Mouse (Mus musculus): ENCODE results near the gene Zrsr1. TPM values are rescaled to one million over a fixed set of nuclear protein-coding genes. Genes with fewer than 3 reads are reported as not detected.
A peak's percentile ranks its signal among the peaks of the same experiment; 100 is the strongest.

Gene Zrsr1
- polyA plus RNA-seq (2011; ENCODE audit: insufficient read depth, insufficient read length, low replicate concordance, missing spikeins) = 31.7 and 34.0 TPM in 2 replicates

- Histone ChIP-seq H3K4me1 (ENCODE audit: control insufficient read depth, insufficient read depth, low read length) (peaks cover 1% of the 10 kb centered on the region; the same call in 1 of the 2 replicates), H3K27ac (ENCODE audit: control insufficient read depth, insufficient read depth, low read depth, low read length, poor library complexity) (peak within 1 kb of the TSS; percentile 80), H3K4me3 (replicated peaks; ENCODE audit: control insufficient read depth, low read depth, low read length) (peak within 1 kb of the TSS; percentile 75)
- TF ChIP-seq CTCF (IDR thresholded peaks at IDR 0.05; ENCODE audit: control insufficient read depth, insufficient read depth, low read length) (no peak), POLR2A (IDR thresholded peaks at IDR 0.05; ENCODE audit: borderline replicate concordance, control insufficient read depth, low read depth, low read length) (peak; percentile 32; the same call in 1 of the 2 replicates)
- WGBS = 44% methylated on average over 56 of the region's 56 CpGs
Measured at GRCm38 (mm10) chr11:22971835-22972709, at the start of gene Zrsr1. TSS of gene Zrsr1 (plus strand) at chr11:22972005.

GRCm38 (mm10) chr11:22922546-22922945 is 49.3 kb upstream of the Zrsr1 start:
- H3K4me3 ChIP-seq (replicated peaks; ENCODE audit: control insufficient read depth, low read depth, low read length) = no peak overlapping the region
- 74% methylated on average over 2 of the region's 2 CpGs for WGBS
- TF ChIP-seq CTCF (IDR thresholded peaks at IDR 0.05; ENCODE audit: control insufficient read depth, insufficient read depth, low read length) = no peak
- no peak for TF ChIP-seq POLR2A (IDR thresholded peaks at IDR 0.05; ENCODE audit: borderline replicate concordance, control insufficient read depth, low read depth, low read length)
- H3K4me1 ChIP-seq (ENCODE audit: control insufficient read depth, insufficient read depth, low read length) = no peaks in the 10 kb centered on the region; the same call in 1 of the 2 replicates
- no peak overlapping the region for H3K27ac ChIP-seq (ENCODE audit: control insufficient read depth, insufficient read depth, low read depth, low read length, poor library complexity)

- H3K27ac ChIP-seq (ENCODE audit: control insufficient read depth, insufficient read depth, low read depth, low read length, poor library complexity) = no peak overlapping the region
- H3K4me1 ChIP-seq (ENCODE audit: control insufficient read depth, insufficient read depth, low read length) = peaks cover 2% of the 10 kb centered on the region
- no peak overlapping the region for H3K4me3 ChIP-seq (replicated peaks; ENCODE audit: control insufficient read depth, low read depth, low read length)
- whole genome bisulfite sequencing = 90% methylated on average over 2 of the region's 2 CpGs
- TF ChIP-seq CTCF (IDR thresholded peaks at IDR 0.05; ENCODE audit: control insufficient read depth, insufficient read depth, low read length) = no peak
Measured at GRCm38 (mm10) chr11:22923606-22924005, 48.2 kb upstream of the Zrsr1 start.

GRCm38 (mm10) chr11:22928586-22929169 is 43.1 kb upstream of the Zrsr1 start:
- Histone ChIP-seq H3K27ac (ENCODE audit: control insufficient read depth, insufficient read depth, low read depth, low read length, poor library complexity) (peak overlapping the region; percentile 21; the same call in 1 of the 2 replicates), H3K4me3 (replicated peaks; ENCODE audit: control insufficient read depth, low read depth, low read length) (no peak overlapping the region), H3K4me1 (ENCODE audit: control insufficient read depth, insufficient read depth, low read length) (peaks cover 3% of the 10 kb centered on the region)
- 6% methylated on average over 8 of the region's 8 CpGs for WGBS
- TF ChIP-seq CTCF (IDR thresholded peaks at IDR 0.05; ENCODE audit: control insufficient read depth, insufficient read depth, low read length) (no peak), POLR2A (IDR thresholded peaks at IDR 0.05; ENCODE audit: borderline replicate concordance, control insufficient read depth, low read depth, low read length) (no peak)

GRCm38 (mm10) chr11:22930129-22930528 is 41.7 kb upstream of the Zrsr1 start:
- no peak overlapping the region for H3K4me3 ChIP-seq (replicated peaks; ENCODE audit: control insufficient read depth, low read depth, low read length)
- peaks cover 3% of the 10 kb centered on the region for H3K4me1 ChIP-seq (ENCODE audit: control insufficient read depth, insufficient read depth, low read length)
- TF ChIP-seq CTCF (IDR thresholded peaks at IDR 0.05; ENCODE audit: control insufficient read depth, insufficient read depth, low read length) (no peak), POLR2A (IDR thresholded peaks at IDR 0.05; ENCODE audit: borderline replicate concordance, control insufficient read depth, low read depth, low read length) (no peak)
- H3K27ac ChIP-seq (ENCODE audit: control insufficient read depth, insufficient read depth, low read depth, low read length, poor library complexity) = no peak overlapping the region
- WGBS = 60% methylated on average over 2 of the region's 2 CpGs

GRCm38 (mm10) chr11:22931320-22931905 is 40.4 kb upstream of the Zrsr1 start:
- H3K4me3 ChIP-seq (replicated peaks; ENCODE audit: control insufficient read depth, low read depth, low read length) = no peak overlapping the region
- no peak overlapping the region for H3K27ac ChIP-seq (ENCODE audit: control insufficient read depth, insufficient read depth, low read depth, low read length, poor library complexity)
- WGBS = 69% methylated on average over 2 of the region's 2 CpGs
- peaks cover 3% of the 10 kb centered on the region for H3K4me1 ChIP-seq (ENCODE audit: control insufficient read depth, insufficient read depth, low read length)
- TF ChIP-seq CTCF (IDR thresholded peaks at IDR 0.05; ENCODE audit: control insufficient read depth, insufficient read depth, low read length) = no peak
- TF ChIP-seq POLR2A (IDR thresholded peaks at IDR 0.05; ENCODE audit: borderline replicate concordance, control insufficient read depth, low read depth, low read length) = no peak

GRCm38 (mm10) chr11:22932167-22932566 is 39.6 kb upstream of the Zrsr1 start:
- TF ChIP-seq CTCF (IDR thresholded peaks at IDR 0.05; ENCODE audit: control insufficient read depth, insufficient read depth, low read length) (no peak), POLR2A (IDR thresholded peaks at IDR 0.05; ENCODE audit: borderline replicate concordance, control insufficient read depth, low read depth, low read length) (no peak)
- no peak overlapping the region for H3K4me3 ChIP-seq (replicated peaks; ENCODE audit: control insufficient read depth, low read depth, low read length)
- H3K4me1 ChIP-seq (ENCODE audit: control insufficient read depth, insufficient read depth, low read length) = peaks cover 3% of the 10 kb centered on the region
- no peak overlapping the region for H3K27ac ChIP-seq (ENCODE audit: control insufficient read depth, insufficient read depth, low read depth, low read length, poor library complexity)

Data from bone marrow, adult 2 months (tissue).